Mouse (Mus musculus) ovary, postnatal 10 days (tissue): Measurements from ENCODE around the gene Dact3.

Experiments
- DNase-seq: peaks from one replicate; pipeline ENCODE4 v3.0.0; 2022; ENCODE audit warnings: low spot score

Dact3 gene

DNA sequence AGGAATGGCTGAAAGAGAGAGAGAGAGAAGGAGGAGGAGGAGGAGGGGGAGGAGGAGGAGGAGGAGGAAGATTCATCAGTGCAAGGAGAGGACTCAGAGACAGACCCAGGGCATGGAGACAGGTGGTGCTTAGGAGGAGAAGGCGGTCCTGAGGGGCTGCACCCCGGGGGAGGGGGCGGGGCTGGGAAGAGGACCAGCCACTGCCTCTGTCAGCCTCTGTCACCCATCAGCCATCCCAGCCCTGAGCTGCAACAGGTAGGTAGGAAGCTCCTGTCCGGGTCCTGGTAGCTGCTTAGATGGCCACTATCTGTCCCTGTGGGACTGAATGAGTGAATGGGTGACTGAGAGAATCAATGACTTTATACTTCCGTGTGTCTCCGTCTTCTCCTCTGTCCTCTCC lies 18.5 kb downstream of the Dact3 start:
- DNase-seq, result no peak

DNA sequence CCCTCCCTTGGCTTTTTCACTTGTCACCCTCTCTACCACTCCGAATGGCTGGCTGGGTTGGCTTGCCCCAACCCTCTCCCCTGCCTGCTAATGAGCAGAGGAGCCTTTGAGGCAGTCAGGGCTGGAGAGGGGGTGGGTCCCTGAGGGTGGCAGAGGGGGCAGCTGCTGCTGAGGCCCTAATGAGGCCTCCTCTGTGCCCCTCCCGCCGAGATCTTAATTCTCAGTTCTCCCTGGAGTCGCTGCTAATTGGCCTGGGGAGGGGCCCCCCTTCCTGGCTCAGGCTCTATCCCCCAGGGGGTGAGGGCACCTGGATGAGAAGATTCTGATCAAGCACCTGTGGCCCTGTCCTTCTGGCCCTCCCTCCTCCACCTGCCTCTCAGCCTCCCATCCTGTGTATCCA lies 19.2 kb downstream of the Dact3 start:
- no peak for DNase-seq

DNA sequence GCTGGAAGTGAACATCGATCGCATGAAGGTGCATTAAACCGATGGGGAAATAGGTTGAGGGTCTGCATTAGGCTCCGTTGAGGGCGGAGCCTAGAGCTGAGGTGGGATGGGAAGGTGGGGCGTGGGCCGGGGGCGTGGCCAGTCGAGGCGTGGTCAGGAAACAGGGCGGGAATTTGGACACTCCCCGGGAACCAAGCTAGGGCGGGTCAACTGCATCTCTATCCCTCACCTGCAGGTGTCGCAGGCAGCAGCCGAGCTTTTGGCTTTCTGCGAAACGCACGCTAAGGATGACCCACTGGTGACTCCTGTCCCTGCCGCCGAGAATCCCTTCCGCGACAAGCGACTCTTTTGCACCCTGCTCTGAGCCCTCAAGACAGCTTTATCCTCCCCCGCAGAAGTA lies 19.9 kb downstream of the Dact3 start:
- no peak for DNase-seq

DNA sequence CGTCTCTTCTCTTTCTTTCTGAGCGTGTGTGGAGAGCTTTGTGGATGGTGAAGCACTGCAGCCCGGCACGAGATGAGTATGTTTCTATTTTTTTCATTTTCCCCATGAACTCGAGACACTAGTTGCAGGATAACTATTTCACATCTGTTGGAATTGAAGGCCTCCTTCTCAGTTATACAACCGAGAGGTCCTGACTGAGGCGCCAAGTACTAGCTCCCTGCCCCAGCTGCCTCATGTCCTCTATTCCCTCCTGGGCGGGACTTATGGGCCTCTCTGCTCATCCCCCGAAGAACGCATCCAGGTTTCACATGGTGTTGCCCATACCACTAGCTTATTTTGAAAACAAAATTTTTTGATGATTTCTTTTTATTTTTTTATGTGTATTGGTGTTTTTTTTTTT lies 20.4 kb downstream of the Dact3 start:
- no peak for DNase-seq

DNA sequence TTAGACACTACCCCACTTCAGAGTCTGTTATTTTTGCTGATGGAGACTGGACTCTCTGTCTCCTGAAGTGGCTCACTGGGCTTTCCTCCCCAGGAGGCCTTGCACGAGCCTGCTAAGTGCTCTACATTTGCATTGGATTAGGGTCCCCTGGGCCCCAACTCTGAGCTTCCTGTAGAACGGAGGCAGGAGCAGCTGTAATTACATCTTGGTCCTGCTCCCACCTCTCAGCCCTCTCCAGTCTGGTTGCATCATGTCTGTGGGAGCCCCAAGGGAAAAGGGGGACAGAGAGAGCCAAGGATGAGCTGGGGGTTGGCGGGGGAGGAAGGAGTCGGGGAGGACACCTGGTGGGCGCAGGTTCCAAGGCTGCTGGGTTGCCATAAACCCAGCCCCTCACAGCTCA lies 25.4 kb downstream of the Dact3 start:
- DNase-seq, result no peak

DNA sequence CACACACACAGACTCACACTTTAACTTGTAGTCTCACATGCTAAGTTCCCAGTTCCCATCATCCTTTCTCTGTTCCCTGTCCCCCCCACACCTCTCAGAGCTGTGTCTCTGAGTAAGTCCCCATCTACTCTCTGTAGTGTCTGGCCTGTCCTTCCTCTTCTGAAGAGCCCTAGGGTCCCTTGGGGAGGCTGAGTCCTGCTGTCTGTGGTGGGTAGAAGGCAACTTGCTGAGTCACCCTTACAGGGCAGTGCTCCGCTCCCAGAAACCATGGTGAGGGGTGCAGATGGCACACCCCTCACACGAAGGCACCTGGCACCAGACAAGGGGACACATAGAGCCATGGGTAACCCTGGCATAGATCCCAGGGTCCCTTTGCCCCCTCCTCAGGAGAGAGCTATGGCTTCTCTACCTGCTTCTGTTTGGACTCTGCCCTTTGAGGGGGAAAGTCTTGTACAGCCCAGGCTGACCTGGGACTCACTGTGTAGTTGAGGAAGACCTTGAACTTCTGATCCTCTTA lies 28.4 kb downstream of the Dact3 start:
- DNase-seq, result no peak

DNA sequence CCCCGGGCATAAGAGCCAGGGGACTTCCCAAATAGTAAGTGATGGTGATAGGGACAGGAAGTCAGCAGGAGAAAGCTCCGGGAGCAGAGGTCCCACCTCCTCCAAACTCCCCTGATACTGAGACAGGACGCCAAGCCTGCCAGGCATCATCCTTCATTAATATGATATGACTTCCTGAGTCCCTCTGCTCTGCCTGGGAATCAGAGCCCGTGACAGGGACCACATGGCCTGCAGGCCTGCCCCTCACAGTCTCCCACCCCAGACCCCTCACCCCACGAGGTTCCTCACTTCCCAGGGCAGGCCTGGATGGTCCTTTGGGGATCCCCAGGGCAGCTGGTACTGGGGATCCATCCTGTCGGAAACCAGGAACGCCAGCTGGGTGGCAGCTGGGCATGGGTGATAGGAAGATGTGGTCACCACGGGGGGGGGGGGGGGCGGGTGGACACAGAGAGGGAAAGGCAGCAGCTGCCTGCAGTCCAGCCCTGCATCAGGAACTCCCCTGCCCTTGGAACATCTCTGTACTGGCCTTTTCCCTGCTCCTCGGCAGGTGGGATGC lies 29.1 kb downstream of the Dact3 start:
- DNase-seq, result no peak

DNA sequence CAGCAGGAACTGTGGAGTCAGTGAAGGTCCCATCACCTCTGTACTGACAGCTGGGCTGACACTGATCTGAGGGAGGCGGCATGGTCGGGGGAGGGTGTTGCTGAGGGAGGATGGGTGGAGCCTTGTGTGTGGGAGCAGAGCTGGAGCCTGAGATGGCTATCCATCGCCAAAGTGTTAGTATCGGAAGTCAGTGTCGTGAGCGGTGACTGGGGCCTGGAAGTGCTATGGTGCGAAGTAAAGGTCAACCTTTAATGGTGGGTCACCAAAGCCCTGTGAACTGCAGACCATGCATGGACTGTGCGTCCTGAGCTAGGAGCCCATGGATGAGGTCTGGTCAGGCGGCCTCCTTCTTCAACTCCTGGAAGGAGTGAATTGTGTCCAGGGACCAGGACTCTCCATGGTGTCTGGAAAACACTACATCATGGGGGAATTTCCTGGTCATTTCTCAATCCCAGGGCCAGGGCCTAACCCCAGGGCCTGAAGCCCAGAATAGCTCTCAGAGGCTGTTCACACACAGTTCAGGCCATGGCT lies 30.4 kb downstream of the Dact3 start:
- no peak for DNase-seq

DNA sequence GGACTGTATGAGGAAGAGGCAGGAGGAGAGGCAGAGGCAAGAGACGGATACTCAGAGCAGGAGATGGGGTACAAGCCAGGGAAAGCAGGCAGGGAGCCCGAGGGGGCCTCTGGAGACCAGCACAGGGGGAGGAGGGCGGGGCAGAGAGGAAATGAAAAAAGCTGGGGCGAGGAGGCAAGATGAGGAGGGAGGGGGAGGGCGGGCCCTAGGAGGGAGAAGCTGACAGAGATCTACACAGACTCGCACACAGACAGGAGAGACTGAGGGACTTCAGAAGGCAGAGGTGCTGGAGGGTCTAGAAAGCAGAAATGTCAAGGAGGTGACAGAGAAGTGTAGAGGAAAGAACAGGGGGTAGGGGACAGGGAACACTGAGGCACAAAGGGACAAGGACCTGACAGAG lies 31.2 kb downstream of the Dact3 start, which contains the start of gene Ptgir:
TSS of gene Ptgir (plus strand) at position 210 of the 400 bp plus-strand sequence.
- DNase-seq, result no peak

DNA sequence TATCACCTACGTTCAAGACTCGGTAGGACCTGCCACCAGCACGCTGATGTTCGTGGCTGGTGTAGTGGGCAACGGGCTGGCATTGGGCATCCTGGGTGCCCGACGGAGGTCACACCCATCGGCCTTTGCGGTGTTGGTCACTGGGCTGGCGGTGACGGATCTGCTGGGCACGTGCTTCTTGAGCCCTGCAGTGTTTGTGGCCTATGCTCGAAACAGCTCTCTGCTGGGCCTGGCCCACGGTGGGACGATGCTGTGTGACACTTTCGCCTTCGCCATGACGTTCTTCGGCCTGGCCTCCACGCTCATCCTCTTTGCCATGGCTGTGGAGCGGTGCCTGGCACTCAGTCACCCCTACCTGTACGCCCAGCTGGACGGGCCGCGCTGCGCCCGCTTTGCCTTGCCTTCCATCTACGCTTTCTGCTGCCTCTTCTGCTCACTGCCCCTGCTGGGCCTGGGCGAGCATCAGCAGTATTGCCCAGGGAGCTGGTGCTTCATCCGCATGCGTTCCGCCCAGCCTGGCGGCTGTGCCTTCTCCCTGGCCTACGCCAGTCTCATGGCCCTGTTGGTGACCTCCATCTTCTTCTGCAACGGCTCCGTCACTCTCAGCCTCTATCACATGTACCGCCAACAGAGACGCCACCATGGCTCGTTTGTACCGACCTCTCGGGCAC lies 31.9 kb downstream of the Dact3 start:
- DNase-seq, result no peak

DNA sequence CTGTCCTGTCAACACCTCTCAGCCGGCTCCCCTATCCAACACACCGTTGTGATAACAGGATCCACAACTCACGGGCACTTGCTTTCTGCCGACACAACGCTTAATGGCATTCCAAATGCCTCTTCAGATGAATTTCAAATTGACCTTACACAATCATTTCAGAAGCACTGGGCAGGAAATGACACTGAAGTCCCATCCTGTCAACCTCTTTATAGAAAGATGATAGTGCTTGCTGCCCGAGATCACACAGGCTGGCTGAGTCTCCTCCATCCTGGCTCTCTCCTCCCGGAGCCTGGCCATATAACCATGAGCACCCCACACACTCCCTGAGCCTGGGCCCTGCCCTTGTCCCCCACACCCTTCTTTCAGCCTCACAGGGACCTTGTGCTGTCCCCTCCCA lies 32.7 kb downstream of the Dact3 start:
- no peak for DNase-seq

DNA sequence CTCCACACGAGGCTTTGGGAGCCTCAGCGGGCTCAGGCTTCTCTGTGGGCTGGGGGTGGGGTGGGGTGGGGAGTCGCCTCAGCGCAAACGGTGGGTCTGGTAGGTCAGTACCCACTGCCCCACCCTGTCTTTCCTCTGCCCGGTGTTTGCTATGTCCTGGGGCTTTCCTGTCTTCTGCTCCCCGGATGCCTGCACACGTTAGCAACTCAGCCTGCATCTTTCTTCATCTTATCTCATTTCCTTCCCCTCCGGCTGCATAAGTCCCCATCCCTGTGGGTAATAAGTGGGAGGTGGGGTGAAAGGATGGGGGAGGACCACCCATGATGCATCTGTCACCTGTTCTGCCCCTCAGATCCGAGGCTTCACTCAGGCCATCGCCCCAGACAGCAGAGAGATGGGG lies 33.2 kb downstream of the Dact3 start:
- DNase-seq, result no peak

DNA sequence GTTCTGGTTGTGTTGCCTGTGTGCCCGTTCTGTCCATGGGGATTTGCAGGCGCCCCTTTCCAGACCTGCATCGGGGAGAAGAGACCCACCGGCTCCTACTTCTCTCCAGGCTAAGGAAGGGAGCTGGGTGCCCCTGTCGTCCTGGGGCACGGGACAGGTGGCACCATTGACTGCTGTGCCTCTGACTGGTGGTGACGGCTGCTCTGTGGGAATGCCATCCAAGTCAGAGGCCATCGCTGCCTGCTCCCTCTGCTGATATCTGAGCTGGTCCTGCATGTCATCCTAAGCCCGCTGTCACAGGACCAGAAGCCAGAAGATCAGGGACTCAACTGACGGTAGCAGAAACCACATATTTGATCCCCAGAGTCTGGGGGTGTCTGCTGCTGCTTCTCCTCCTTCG lies 33.7 kb downstream of the Dact3 start:
- no peak for DNase-seq

DNA sequence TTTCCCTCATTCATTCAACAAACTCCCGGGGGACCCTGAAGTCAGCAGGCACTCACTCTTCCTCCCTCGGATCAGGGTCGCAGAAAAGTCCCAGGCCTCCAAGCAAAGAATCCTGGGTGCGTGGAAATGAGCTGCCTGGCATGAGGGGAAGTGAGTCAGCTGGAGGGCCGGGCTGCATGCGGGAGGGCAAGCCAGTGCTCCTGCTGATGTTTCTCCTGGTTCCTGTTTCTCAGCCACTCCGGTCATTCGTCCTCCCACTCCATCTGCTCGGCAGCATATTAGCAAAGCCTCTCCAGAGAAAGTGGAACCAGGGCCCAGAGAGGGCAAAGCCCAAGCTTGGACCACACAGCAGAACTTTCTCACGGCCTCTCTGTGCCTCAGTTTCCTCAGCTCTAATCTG lies 34.8 kb downstream of the Dact3 start:
- DNase-seq, result no peak

DNA sequence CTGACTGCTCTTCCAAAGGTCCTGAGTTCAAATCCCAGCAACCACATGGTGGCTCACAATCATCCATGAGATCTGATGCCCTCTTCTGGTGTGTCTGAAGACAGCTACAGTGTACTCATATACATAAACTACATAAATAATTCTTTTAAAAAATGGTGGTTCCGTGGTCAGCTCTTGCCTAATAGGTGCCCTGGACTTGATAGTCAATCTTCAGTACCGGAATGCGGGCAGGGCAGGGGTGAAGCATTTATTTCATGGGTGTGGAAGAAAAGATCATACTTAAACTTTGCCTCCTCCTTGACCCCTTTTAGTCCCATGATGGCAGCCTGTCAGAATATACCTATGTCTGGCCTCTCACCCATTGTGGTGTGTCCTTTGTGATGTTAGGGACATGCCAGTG lies 36.8 kb downstream of the Dact3 start:
- no peak for DNase-seq

DNA sequence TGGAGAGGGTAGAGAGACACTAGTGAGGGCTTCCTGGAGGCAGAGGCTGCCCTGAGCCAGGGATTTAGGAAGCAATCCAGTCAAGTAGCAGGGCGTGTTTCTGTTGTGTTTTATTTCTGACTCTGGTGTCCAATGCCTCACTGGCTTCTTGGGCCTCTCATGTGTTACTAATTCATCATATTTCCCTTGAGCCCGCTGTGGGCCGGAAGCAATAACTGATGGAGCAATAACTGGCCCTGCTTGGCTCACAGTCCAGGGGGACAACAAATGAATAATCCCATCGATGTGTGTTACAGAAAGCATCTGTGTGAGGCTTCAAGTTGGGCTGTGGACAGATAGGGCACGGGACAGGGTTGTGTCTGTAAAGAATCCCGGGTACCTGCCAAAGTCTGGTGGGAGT lies 37.2 kb downstream of the Dact3 start:
- DNase-seq, result no peak

DNA sequence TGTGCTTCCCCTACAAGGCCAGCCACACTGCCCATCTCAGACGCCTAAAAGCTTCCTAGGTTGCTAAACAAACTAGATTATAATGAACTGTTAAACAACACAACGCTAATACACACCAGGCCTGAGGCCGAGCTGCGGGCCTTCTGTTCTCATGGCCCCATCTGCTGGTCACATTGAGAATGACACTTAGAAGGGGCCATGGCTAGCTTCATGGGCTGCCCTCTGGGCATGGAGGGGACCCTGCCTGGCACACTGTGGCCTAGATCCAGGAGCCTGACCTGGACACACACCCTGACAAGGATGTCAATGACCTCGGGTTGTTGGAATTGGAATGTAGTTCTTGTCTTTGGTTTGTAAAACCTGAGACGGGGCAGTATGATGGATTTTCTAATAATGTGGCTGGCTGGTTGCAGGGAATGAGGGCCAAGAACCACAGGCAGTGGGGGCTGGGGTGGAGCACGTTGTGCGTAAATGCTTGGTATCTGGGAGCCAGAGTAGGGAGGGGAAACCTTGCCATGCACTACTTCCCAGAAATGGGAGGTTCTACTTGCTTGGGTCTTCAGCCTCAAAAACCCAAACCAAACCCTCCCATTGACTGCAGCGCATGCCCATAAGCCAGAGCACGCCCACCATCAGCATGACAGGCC lies 38.8 kb downstream of the Dact3 start:
- DNase-seq, result no peak

DNA sequence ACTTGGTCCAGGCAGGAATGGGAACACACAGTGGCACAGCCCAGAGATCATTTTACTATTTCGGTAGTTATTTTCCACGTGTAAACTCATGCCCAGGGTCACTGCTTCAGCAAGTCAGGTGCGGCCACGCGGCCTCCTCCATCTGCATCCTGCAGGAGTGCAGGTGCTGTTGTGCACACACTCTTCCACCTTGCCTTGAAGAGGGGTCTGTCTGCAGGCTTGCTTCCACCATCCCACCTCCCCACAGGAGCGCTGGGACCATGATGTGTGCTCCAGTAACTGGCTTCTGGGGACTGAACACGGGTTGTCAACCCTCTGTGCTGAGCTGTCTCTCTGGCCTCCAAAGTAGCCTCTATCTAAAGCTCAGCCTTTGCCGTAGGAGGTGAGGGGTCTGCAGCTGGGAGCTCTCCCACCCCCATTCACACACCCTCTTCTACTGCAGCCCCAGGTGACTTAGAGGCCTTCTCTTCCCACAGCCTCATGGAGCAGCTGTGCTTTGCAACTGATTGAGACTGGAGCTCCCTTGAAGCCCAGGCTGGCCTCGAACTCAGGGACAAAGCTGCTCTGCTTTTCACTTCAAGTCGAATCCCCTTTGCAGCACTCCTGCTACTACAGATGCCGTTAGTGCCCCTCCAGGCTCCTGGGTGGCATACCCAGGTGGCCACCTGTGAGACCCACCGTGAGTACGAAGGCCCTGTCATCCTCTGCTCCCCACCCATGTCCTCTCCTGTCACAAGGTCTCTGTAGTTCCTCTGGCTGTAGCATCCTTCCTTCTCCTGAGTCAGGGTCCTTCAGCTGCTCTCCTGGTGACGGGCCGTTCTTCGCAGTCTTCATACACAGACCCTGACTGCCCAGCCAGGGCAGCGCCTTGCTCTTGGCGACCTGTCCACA lies 39.6 kb downstream of the Dact3 start:
- DNase-seq, result no peak

DNA sequence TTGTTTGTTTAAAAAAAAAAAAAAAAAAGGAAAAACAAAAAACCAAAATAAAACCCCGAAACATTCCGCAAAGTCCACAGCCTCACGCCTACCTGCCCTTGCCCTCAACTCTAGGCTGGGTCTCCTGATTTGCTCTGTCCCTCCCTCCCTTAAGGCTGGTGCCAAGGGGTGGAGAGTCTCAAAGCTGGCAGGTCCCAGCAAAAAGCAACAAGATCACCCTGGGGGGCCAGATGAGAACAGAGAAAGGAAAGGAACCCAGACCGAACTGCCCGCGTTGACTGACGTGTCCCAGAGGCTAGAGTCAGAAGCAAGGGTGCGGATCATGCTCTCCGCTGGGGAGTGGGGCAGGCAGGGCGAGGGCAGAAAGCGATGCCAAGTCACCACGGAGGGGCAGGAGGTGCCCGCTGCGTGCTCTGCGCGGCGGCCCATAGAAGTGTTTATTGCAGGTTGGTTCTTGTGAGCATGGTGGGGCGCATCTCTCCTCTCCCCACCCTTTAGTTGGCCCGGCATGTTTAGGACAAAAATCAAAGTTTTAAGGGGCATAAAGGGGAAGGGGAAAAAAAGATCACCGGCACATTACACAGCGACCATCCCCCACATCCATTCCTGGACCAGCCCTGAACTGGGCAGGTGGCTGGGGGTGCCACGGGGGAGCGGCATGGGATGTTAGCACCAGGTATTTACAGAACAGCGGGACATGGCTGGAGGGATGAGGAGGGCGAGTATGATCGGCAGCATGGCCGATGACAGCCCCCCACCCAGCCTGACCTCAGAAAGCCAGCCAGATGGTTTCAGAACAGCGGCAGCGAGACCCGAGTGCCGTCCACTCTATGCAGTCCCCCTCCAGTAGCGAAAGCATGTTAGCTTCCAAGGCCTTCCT lies 40.6 kb downstream of the Dact3 start:
- no peak for DNase-seq

DNA sequence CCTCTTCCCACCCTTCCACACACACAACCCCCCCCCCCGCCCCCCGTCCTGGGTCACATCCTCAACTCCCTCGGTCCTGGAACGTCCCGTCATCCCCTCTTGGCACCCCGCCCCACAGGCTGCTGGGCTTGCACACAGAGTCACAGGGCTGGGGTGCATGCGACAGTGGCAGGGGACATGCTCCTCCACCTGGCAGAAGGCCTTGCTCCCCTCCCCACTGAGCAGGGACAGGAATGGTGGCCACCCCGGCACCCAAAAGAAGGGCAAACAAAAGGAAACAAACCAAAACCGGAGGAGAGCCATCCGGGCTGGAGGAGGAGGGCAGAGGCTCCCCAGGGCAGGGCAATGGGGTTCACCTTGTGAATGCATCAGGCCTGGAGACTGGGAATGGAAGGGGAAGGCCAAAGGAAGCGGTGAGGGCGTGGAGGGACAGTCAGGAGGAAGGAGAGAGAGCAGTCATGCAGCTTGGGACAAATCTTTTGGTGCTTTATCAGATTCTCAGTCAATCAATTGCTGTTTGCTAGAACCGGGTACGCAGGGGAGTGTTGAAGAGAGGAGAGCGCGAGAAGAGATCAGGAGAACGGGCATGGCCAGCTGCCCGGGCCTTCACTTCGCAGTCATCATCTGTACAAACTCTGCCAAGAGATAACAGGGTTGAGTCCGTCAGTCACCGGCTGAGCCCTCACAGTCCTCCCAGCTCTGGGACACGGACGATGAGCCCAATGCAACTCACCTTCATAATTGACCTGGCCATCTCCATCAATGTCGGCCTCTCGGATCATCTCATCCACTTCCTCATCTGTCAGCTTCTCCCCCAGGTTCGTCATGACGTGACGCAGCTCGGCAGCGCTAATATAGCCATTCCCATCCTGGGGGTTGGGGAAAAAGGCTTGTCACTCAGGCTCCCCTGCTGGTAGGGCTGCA lies 41.5 kb downstream of the Dact3 start:
- no peak for DNase-seq
